Mouse (Mus musculus) embryonic facial prominence, embryonic 11.5 days (tissue): ENCODE data around the gene Tmem201. TPM values are rescaled to one million over a fixed set of nuclear protein-coding genes. Genes with fewer than 3 reads are reported as not detected.
"Not testable (repeated sequence)": the region's sequence is repeated elsewhere in the genome, so short reads cannot be mapped to it uniquely, and the experiment has no call there.

Experiments
- ATAC-seq: fragments of 200-750 bp; cut with Nextera tagmentation; replicated peaks from 2 replicates; pipeline ENCODE4 v1.8.0; 2017; ENCODE audit warnings: low read depth; ENCODE audit not compliant: insufficient number of reproducible peaks, low FRiP score, low TSS enrichment
- DNase-seq: peaks from one replicate; pipeline ENCODE4 v3.0.0-alpha.2; 2015; ENCODE audit warnings: low spot score
- H3K27ac ChIP-seq: fragments of 300-500 bp; sonication (generic); replicated peaks from 2 replicates; pipeline ENCODE4 v1.5.1; 2014; ENCODE audit warnings: mild to moderate bottlenecking, low read depth, low read length, control low read depth
- H3K27me3 ChIP-seq: fragments of 300-500 bp; sonication (generic); 2 replicates; pipeline ENCODE4 v1.6.1; 2014; ENCODE audit warnings: mild to moderate bottlenecking, low read length, moderate library complexity, mixed read lengths; ENCODE audit not compliant: control insufficient read depth, insufficient read depth
- H3K36me3 ChIP-seq: fragments of 300-500 bp; sonication (generic); replicated peaks from 2 replicates; pipeline ENCODE4 v1.6.1; 2014; ENCODE audit warnings: low read depth, mild to moderate bottlenecking, low read length, moderate library complexity, mixed read lengths; ENCODE audit not compliant: control insufficient read depth, insufficient read depth
- H3K4me1 ChIP-seq: fragments of 300-500 bp; sonication (generic); 2 replicates; pipeline ENCODE4 v1.6.1; 2014; ENCODE audit warnings: low read length, mixed read lengths; ENCODE audit not compliant: control insufficient read depth, insufficient read depth
- H3K4me2 ChIP-seq: fragments of 300-500 bp; sonication (generic); 2 replicates; pipeline ENCODE4 v1.6.1; 2014; ENCODE audit warnings: low read depth, mild to moderate bottlenecking, control low read depth, low read length, moderate library complexity
- H3K4me3 ChIP-seq: fragments of 300-500 bp; sonication (generic); 2 replicates; pipeline ENCODE4 v1.5.1; 2014; ENCODE audit warnings: low read depth, low read length, control low read depth
- H3K9ac ChIP-seq: fragments of 300-500 bp; sonication (generic); replicated peaks from 2 replicates; pipeline ENCODE4 v1.6.1; 2014; ENCODE audit warnings: mild to moderate bottlenecking, control low read depth, low read length
- H3K9me3 ChIP-seq: fragments of 300-500 bp; sonication (generic); replicated peaks from 2 replicates; pipeline ENCODE4 v1.6.1; 2016; ENCODE audit warnings: mild to moderate bottlenecking, low read length, inconsistent platforms, mixed read lengths; ENCODE audit not compliant: control insufficient read depth
- WGBS: fragments of 180-500 bp; shearing (Covaris S2); extraction: QIAGEN DNeasy Blood & Tissue Kit; methylation state at CpG from one replicate; pipeline ENCODE4 v1.1.7; 2014; 5-methylcytosine and 5-hydroxymethylcytosine counted together
- polyA plus RNA-seq: library from polyadenylated mRNA; unstranded; fragments of >200 nt; fragmentation: Nextera tagmentation; extraction: Ambion mirVana; gene quantifications from 2 replicates; pipeline ENCODE4 v1.2.1, GENCODE M21; 2014

Gene Tmem201
- polyA plus RNA-seq, 1 experiment from 2014 or later, result 17.5 TPM

GRCm38 (mm10) chr4:149758423-149758822, 20.6 kb upstream of the Tmem201 start:
- Histone ChIP-seq H3K9ac (no peak overlapping the region), H3K4me3 (no peak overlapping the region), H3K9me3 (no peaks in the 10 kb centered on the region), H3K4me1 (no peaks in the 10 kb centered on the region), H3K27ac (no peak overlapping the region), H3K4me2 (no peak overlapping the region), H3K36me3 (no peaks in the 10 kb centered on the region), H3K27me3 (no peaks in the 10 kb centered on the region)
- DNase-seq (no peak), ATAC-seq (no peak)
- 92% methylated on average over 6 of the region's 6 CpGs for WGBS

- H3K4me1 ChIP-seq, H3K9ac ChIP-seq, H3K9me3 ChIP-seq, H3K27ac ChIP-seq, H3K4me3 ChIP-seq, H3K27me3 ChIP-seq, H3K4me2 ChIP-seq, ATAC-seq, DNase-seq, H3K36me3 ChIP-seq: not testable (repeated sequence)
- 82% methylated on average over 7 of the region's 7 CpGs for WGBS
Observed at GRCm38 (mm10) chr4:149756546-149756945, 18.7 kb upstream of the Tmem201 start.

GRCm38 (mm10) chr4:149752836-149753235, 15.0 kb upstream of the Tmem201 start:
- H3K9me3 ChIP-seq, result no peaks in the 10 kb centered on the region
- H3K36me3 ChIP-seq, result no peaks in the 10 kb centered on the region
- no peak overlapping the region for H3K27ac ChIP-seq
- no peak overlapping the region for H3K4me3 ChIP-seq
- DNase-seq (no peak), ATAC-seq (no peak)
- no peaks in the 10 kb centered on the region for H3K27me3 ChIP-seq
- H3K4me1 ChIP-seq, result no peaks in the 10 kb centered on the region
- WGBS, result 69% methylated on average over 3 of the region's 3 CpGs
- no peak overlapping the region for H3K4me2 ChIP-seq
- H3K9ac ChIP-seq, result no peak overlapping the region

GRCm38 (mm10) chr4:149752124-149752799, 14.4 kb upstream of the Tmem201 start:
- H3K27ac ChIP-seq, result no peak overlapping the region
- no peaks in the 10 kb centered on the region for H3K4me1 ChIP-seq
- no peak overlapping the region for H3K4me3 ChIP-seq
- peak; percentile 84 for DNase-seq
- ATAC-seq, result no peak; the same call in 1 of the 2 replicates
- WGBS, result 26% methylated on average over 17 of the region's 17 CpGs
- H3K9ac ChIP-seq, result no peak overlapping the region
- H3K9me3 ChIP-seq, result no peaks in the 10 kb centered on the region
- no peaks in the 10 kb centered on the region for H3K27me3 ChIP-seq
- H3K36me3 ChIP-seq, result no peaks in the 10 kb centered on the region
- no peak overlapping the region for H3K4me2 ChIP-seq

- 48% methylated on average over 5 of the region's 5 CpGs for WGBS
Observed at GRCm38 (mm10) chr4:149750671-149751070, 12.8 kb upstream of the Tmem201 start.

GRCm38 (mm10) chr4:149749663-149750015, 11.8 kb upstream of the Tmem201 start:
- WGBS, result 88% methylated on average over 3 of the region's 3 CpGs
- H3K9me3 ChIP-seq, H3K9ac ChIP-seq, H3K4me2 ChIP-seq, DNase-seq, ATAC-seq, H3K4me1 ChIP-seq, H3K27ac ChIP-seq, H3K4me3 ChIP-seq, H3K36me3 ChIP-seq, H3K27me3 ChIP-seq: not testable (repeated sequence)

More at GRCm38 (mm10) chr4:149750671-149751070, 12.8 kb upstream of the Tmem201 start:
- Histone ChIP-seq H3K9me3 (no peaks in the 10 kb centered on the region), H3K4me3 (no peak overlapping the region), H3K9ac (no peak overlapping the region), H3K27me3 (no peaks in the 10 kb centered on the region), H3K27ac (no peak overlapping the region), H3K4me1 (no peaks in the 10 kb centered on the region), H3K36me3 (no peaks in the 10 kb centered on the region), H3K4me2 (no peak overlapping the region)
- ATAC-seq, result no peak
- DNase-seq, result peak; percentile 24

GRCm38 (mm10) chr4:149749003-149749662, 11.3 kb upstream of the Tmem201 start:
- Histone ChIP-seq H3K4me2 (no peak overlapping the region), H3K27me3 (no peaks in the 10 kb centered on the region), H3K4me1 (no peaks in the 10 kb centered on the region), H3K9ac (no peak overlapping the region), H3K4me3 (no peak overlapping the region), H3K36me3 (no peaks in the 10 kb centered on the region), H3K27ac (no peak overlapping the region), H3K9me3 (no peaks in the 10 kb centered on the region)
- ATAC-seq (no peak), DNase-seq (no peak)
- 75% methylated on average over 18 of the region's 18 CpGs for WGBS

GRCm38 (mm10) chr4:149744119-149744518, 6.3 kb upstream of the Tmem201 start:
- DNase-seq (no peak), ATAC-seq (no peak)
- H3K4me2 ChIP-seq, result no peak overlapping the region
- no peaks in the 10 kb centered on the region for H3K36me3 ChIP-seq
- H3K27ac ChIP-seq, result no peak overlapping the region
- no peak overlapping the region for H3K4me3 ChIP-seq
- no peak overlapping the region for H3K9ac ChIP-seq
- 83% methylated on average over 7 of the region's 7 CpGs for WGBS
- H3K27me3 ChIP-seq, result no peaks in the 10 kb centered on the region
- no peaks in the 10 kb centered on the region for H3K9me3 ChIP-seq
- H3K4me1 ChIP-seq, result no peaks in the 10 kb centered on the region
